Mouse (Mus musculus) CD4-positive, CD25-positive, alpha-beta regulatory T cell, adult 2 months (primary cell): ENCODE measurements around the gene AC161166.1.

Experiments used
- DNase-seq: peaks from one replicate; pipeline ENCODE4 v3.0.0-alpha.2; 2012; ENCODE audit warnings: low read depth, low spot score

AC161166.1 gene

DNA sequence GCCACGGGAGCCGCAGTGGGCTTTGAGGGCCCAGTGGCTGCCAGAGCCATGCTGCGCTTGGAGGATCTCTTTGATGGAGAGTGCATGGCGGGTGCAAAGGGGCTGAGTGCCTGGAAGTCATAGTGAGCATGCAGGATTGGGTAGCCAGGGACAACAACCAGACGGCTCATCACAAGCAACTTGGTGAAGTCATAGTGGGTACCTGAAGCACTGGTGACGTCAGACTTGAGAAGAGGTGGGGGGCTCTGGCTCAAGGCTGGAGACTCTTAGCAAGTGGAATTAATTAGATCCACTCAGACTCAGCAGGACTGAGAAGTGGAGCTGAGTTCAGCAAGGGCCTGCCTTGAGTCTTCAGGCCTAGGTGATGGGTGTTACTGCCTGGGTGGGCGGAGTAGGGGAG lies at the start of gene AC161166.1:
TSS of gene AC161166.1 (minus strand) at position 101 of the 400 bp plus-strand sequence.
- no peak for DNase-seq

DNA sequence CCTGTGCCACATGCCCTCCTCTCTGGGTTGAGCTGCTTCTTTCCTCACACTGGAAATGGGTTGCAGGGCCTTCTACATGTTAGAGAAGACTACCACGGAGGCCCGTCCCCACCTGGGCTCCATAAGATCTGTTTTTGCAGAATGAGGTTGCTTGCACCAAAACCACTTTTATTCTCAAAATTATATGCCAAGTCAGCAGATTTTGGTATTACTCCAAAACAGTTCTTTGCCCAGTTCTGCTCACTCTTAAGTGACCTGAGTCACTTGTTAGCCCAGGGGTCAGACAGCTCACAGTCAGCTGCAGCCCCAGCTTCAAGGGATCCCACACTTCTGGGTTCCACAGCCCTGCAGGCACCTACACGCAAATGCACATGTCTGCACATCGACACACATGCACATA lies 49.2 kb upstream of the AC161166.1 start:
- DNase-seq = no peak

DNA sequence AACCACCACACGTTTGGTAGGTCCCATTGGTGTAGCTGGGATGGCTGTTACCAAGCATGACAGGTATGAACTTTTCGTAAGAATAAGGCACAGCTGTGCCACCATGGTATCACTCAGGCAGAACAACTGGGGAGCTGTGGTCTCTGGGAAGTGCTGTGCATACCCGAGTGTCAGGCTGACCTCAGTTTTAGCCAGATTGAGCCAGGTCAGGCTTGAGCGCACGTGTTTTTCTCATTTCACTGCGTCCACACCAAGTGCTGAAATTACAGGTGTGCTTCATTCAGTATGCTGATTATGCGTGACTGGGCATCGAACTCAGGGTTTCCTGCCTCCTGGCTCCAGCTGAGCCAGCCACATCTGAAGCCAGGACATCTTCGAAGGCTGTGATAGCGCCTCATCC lies 43.5 kb upstream of the AC161166.1 start:
- no peak for DNase-seq

DNA sequence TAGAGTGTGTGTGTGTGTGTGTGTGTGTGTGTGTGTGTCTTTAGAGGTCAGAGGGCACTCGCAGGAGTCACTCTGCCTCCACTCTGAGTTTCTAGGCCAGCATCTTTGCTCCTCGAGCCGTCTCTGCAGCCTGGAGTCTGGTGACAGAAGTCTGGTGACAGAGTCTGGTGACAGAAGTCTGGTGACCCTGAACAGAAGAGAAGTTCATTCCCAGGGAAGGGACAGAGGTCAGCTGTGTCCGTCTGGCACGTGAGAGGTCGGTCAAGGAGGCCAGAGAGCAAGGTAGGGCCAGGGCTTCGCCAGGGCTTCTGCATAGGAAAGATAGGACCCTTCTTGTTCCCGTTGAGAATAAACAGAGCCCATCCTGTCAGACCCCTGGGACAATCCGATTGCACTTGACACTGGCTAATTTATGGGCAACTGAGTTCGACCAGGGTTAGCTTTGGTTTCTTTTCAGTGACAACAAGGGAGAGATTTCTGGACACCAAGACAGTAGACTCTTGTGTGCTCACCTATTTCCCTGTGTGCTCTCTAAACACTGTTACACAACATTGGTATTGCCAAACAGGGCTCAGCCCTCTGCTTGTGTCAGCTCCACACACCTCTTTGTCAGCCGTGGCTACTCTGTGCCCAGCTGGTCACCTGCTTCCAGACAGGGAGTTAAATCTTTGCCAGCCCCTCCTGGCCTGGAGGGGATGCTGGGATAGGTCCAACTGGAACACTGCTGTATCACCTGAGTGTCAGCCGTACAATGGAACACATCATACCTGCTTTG lies 39.9 kb upstream of the AC161166.1 start:
- DNase-seq = no peak

DNA sequence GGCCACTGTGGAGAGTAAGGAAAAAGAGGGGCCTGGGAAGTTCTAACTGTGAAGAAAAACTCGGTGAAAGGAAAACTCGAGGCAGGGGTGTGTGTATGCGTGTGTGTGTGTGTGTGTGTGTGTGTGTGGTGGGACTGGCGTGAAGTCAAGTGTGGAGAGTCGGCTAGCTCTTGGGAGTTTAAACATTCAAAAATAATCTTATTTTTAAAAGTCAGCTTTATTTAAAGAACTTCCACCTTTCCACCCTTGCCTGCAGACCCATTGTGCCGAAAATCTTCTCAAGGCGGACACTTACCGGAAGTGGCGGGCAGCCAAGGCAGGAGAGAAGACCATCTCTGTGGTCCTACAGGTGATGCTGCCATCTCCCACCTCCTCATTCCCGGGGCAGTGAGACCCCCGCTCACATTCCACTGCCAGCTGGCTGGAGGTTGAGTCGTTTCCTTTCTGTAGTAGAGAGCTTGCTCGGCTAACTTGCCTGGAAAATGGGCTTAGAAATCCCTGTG lies 35.3 kb upstream of the AC161166.1 start:
- no peak for DNase-seq

DNA sequence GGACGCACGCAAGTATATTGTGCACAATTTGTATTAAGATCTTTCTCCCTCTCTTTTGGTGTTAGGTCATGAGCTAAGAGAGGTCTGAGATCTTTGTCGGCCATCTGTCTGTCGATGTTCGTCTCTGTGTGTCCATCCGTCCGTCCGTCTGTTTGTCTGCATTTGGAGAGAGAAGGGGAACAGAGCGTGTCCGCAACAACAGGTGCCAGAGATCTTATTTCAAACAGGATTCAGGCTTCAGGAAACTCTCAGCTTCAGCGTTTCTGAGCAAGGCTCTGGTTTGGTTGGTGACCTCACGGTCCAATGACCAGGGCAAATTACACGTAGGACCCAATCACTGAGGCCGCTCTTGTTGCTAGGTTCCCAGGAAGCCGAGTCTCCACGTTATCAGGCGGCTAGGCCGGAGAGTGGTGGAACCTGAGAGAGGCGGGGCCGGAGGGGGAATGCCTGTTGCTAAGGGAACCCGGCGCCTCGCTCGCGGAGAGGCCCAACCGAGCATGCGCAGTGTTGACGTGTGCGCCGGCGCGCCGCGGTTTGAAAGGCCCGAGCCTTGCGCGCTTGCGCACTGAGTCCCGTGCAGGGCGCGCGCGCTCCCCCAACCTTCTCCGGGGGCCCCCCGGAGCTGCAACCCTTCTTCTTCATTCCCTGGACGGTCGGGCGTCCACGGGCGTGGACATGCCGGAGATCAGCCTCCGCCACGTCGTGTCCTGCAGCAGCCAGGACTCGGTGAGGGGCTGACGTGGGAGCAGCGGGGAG lies 34.6 kb upstream of the AC161166.1 start:
- peak; percentile 99 for DNase-seq

DNA sequence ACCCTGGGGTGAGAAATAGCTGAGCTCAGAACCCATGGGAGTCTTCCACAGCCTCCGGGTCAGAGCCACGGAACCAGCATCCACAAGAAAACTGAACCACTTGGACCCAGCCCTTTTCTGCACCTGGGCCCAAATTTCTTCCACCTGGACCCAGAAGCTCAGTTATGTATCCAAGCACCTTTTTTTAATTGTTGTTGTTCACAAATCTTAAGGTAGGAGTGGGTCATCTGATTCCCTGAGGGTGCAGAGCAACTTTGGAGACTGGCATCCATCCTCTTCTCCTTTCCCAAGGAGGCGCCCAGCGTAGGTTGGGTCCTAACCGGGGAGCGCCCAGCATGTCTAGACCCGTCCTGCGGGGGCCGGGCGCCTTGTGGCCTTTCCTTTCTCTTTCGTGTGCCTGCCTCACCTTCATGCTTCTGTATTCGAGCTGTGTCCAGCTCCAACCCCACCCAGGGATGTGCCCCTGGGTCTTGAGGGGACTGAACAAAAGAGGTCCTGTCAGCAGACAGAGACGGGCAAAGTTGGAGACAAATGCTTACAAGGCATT lies 33.9 kb upstream of the AC161166.1 start, which contains the start of the genes Pinlyp and Xrcc1:
TSS of gene Pinlyp (minus strand) at position 51 of the 547 bp plus-strand sequence.
TSS of gene Xrcc1 (plus strand) at position 222 of the 547 bp plus-strand sequence.
- no peak for DNase-seq

DNA sequence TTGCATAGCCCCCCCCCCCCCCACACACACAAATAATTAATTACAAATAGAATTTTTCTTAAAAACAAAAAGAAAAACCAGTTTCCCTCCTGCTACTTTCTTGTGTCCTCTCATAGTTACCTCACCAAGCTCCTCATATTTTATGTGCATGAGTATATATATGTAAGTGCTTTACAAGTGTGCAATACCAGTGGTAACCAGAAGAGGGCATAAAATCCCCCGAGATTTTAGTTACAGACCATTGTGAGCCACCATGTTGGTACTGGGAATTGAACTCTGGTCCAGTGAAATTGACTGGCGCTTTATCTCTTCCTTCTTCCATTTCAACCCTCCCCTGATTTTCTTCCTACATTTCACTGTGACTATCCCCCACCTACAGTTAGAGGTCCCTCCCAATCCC lies 32.3 kb upstream of the AC161166.1 start:
- peak; percentile 39 for DNase-seq

DNA sequence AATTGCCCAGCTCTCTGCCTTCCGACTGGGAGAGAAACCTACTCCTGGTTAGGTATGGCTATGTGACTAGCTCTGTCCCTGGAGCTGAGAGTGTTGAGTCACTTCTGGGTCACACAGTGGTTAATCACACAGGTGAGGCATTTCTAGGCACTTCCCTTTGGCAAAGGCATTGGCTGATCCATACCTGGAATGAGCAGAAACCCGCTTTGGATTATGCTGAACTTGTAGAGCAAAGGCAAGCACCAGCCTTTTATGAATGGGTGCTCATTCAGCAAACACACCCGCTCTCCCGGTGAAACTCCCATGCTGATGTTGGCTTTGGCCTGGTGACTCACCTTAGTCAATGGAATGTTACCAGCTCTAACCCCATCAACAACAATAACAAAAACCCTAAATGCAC lies 27.4 kb upstream of the AC161166.1 start:
- no peak for DNase-seq

DNA sequence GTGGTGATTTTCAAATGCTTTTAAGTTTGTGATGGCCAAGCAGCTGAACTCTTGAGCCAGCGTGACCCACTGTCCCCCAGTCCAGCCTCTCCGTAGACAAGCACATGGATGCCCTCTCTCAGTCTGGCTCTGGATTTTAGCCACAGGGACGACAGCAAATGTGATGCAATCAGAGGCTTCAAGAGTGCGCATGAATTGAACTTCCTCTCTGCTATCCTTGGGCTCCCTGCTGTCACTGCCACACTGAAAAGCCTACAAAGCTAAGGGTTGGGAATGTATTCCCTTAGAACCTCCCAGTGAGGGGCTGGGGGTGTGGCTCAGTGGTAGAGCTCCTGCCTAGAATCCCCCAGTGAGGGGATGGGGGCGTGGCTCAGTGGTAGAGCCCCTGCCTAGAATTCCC lies 26.4 kb upstream of the AC161166.1 start:
- DNase-seq = no peak

DNA sequence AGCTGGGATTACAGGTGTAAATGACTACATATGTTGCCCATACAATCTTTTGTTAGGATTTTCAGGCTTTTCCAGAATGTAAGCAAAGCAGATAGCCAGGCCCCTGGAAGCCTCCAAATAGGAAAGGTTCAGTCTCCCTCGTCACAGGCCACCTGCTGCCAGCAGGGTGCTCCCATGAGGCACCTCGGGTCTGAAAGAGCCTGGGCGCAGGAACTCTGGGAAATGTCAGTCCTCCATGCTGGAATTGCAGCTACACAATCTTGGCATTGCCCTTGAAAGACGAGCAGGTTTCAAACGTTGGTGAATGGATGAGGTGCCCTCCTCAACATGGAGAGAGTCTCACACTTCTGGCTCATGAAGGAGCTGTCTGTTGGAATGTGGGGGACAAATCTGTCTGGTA lies 25.9 kb upstream of the AC161166.1 start:
- DNase-seq = no peak

DNA sequence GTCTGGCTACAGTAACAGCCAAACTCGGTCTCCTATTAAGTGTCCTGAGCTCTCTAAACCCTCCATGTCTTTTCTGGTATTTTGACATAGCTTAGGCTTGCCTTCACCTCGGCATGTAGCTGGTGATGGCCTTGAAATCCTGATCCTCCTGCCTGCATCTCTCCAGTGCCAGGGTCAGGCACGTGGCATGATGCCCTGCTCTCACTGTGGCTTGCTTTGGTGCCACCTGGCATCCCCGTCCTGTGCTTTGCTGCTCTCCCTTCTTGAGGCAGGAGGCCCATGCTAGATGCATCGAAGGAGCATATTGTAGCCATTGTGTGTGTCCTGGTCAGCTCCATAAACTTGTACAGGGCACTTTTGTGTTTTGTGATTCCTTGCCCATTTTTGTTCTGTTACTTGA lies 25.3 kb upstream of the AC161166.1 start:
- DNase-seq = no peak

DNA sequence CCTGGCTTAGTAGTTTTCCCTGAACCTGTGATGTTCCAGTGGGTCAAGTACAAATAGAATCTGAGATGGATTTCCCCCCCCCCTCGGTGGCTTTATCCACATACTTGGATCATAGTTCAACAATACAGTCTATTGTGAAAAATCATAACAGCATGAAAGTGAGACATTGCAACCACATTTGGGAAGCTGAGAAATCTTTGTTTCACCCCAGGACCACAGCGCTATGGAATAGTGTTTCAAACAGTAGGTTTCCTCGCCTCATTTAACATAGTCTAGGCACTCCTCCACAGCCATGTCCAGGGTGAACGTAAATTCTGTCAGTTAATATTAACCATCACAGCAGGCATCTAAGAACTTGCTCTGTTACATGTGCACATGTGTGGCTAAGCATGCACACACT lies 24.8 kb upstream of the AC161166.1 start:
- DNase-seq = no peak

DNA sequence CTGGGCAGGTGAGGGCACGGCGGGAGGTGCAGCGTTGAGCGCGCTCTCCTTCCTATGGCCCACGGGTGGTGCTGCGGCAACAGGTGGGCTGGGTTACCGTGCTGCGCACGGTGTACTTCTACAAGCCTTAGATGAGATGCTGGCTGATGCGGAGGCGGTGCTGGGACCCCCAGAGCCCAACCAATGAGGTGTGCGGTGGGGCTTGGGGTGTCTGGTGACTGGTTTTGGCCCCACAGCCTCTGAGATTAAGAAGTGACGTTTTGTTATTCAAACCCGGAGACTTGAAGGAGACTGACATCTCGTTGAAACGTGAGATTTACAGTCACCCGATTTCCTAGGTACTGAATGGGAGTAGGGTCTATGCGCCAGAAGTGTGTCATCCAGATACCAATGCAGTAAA lies 22.0 kb upstream of the AC161166.1 start:
- DNase-seq = no peak

DNA sequence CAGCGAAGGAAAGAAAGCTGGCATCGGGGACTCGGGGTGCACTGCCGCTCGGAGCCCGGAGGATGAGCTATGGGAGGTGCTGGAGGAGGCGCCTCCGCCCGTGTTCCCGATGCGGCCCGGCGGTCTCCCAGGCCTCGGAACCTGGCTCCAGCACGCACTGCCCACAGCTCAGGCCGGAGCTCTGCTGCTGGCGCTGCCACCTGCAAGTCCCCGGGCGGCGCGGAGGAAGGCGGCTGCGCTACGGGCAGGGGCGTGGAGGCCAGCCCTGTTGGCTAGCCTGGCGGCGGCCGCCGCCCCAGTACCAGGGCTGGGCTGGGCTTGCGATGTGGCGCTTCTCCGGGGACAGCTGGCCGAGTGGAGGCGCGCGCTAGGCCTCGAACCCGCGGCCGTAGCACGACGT lies 21.6 kb upstream of the AC161166.1 start:
- no peak for DNase-seq

DNA sequence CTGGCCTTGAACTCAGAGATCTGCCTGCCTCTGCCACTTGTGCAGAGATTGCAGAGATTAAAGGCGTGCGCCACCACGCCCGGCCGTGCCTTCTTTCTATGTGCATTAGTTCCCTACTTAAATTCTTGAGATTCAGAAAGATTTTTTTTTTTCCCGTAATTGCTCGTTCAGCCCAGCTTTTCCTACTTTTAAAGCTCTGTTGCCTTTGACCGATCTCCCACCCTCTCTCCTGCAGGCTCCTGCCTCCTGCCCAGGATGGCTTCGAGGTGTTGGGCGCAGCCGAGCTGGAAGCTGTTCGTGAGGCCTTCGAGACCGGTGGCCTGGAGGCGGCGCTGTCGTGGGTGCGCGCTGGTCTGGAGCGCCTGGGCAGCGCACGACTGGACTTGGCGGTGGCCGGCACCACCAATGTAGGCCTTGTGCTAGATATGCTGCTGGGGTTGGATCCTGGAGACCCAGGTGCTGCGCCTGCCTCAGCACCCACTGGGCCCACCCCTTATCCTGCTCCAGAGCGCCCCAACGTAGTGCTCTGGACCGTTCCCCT lies 20.8 kb upstream of the AC161166.1 start:
- DNase-seq = no peak

DNA sequence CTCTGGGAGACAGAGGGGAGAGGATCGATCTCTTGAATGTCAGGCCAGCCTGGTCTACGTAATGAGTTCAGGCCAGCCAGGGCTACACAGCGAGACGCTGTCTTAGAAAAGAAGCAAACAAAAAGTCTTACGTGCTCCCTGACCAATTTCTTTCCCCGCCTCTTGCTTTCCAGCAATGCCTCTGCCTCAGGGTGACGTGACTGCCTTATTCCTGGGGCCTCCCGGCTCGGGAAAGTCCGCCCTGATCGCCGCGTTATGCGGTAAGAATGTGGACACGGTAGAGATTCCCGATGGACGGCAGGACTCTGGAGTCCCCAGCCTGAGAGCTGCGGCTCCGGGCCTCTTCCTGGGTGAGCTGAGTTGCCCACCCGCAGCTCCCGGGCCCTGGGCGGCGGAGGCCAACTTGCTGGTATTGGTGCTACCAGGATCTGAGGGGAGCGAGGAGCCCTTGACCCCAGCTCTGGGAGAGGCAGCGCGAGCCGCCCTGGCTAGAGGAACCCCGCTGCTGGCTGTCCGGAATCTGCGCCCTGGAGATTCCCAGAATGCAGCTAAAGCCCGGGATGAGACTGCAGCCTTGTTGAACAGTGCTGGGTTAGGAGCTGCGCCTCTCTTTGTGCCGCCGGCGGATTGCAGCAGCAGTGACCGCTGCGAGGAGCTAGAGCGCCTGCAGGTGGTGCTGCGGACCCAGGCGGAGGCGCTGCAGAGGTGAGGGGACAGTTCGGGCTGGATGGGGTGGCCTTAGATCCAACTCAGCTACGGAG lies 19.1 kb upstream of the AC161166.1 start:
- DNase-seq = peak; percentile 75

DNA sequence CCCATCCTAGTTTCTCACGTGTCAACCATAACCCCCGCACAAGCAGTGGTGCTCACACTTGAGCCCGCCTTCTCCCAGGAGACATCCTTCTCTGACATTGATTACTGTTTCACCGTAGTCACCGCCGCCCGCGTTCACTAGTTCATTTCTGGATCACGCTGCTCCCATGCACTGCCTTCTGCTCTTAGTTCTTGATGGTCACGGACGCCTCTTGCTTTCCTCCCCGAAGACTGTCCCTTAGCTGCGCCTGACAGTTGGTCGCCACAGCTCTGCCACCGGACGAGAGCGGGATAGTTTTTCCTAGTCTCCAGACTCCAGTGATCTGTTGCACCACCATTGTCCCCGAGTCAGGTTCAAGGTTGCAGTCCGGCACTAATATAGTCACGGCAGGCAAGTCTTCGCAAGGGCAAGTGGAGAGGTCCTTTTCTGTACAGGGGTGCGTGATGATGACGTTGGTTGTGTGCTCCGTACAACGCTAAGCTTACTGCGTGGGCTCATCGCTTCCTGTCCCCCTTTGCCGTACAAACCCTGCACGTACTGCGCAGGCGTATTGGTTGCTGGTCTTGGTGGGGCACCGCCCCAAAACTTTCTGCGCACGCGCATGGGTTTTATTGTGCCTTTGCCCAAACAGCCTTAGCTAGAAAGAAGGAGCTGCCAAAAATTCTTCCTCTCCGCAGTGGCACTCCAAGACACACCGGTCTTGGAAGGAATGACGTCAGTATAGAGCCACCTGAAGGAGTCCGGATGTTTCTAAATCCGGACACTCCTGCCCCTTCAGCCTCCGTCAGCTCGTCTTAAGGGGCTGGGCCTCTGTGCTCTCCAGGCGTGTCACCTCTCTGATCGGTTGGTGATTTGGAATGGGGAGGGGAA lies 18.0 kb upstream of the AC161166.1 start, which contains the start of gene Irgq:
TSS of gene Irgq (plus strand) at position 628 of the 870 bp plus-strand sequence.
- peak; percentile 100 for DNase-seq

DNA sequence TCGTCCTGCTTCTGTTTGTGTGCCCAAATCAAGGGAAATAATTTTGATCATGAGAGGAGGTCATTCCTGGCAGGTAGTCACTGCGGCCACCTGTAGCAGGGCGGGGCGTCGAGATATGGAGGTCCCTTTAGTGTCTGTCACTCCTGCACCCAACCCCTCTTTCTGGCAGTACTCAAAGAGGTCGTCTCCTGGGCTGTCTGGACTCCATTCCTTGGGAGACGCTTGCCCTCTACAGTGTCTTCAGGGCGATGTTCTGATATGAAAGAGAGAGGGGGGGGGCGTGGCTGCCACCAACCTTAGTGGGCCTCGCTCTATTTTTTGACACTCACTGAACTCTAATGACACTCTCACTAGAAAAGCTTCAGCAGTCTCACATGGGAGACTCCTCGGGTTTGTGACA lies 17.3 kb upstream of the AC161166.1 start:
- DNase-seq = no peak

DNA sequence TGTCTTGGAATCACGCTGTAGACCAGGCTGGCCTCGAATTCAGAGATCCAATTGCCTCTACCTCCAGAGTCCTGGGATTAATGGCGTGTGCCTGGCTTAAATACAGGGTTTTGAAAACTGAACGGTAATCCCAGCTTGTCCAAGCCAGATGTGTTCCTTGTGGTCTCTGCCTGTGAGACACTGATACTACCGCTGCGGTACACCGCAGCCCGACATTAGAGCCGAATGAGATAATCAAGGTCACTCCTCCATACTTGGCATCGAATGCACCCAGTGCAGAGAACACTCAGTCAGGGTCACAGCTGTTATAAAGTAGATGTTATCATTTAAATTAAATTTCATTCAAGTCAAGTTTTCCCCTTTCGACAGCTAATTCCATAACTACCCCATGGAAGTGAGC lies 16.6 kb upstream of the AC161166.1 start:
- no peak for DNase-seq
